Mouse (Mus musculus): Measurements from ENCODE around the gene Eif4a1.
"Not testable (repeated sequence)": the region's sequence is repeated elsewhere in the genome, so short reads cannot be mapped to it uniquely, and the experiment has no call there.

Eif4a1 gene

GRCm38 (mm10) chr11:69672211-69672706 is at the start of gene Eif4a1:
Eif4a1 (minus strand) TSS chr11:69672423.
- DNase-seq (ENCODE audit: extremely low spot score, low read depth, low spot score): peak; percentile 98

- no peak for DNase-seq (ENCODE audit: extremely low spot score, low read depth, low spot score)
Observed at GRCm38 (mm10) chr11:69720852-69721251, 48.6 kb upstream of the Eif4a1 start.

DNA sequence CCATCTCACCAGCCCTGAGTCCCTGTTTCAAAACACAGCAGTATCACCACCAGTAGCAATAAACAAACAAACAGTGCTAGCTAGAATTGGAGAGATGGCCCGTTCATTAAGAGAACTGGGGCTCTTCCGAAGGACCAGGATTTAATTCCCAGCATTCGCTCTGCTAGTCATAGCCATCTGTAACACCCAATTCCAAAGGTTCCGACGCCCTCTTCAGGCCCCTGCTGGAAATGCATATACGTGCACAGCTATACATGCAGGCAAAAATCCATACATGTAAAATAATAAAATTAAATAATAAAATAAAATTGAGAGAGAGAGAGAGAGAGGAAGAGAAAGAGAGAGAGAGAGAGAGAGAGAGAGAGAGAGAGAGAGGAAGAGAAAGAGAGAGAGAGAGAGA is 47.2 kb upstream of the Eif4a1 start:
- no peak for DNase-seq (ENCODE audit: extremely low spot score, low read depth, low spot score)

- no peak for DNase-seq (ENCODE audit: extremely low spot score, low read depth, low spot score)
Observed at GRCm38 (mm10) chr11:69718661-69719060, 46.4 kb upstream of the Eif4a1 start.

DNA sequence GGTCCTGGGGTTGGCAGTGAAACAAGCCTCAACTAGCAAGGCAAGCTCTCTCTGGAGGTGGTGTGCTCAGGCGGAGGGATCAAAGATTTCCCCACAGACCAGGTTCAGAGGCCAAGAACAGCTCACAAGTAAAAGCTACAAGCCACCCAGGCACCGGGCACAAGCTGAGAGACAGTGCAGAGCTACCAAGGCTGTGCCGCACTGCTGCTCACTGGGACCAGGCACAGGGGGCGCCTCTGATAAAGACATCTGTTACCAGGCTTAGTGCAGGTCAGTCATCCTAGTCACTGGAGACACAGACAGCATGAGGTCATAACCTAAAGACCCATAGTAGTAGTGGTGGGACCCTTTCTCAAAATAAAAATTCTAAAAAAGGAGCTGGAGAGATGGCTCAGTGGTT is 44.7 kb upstream of the Eif4a1 start:
- DNase-seq (ENCODE audit: extremely low spot score, low read depth, low spot score): no peak

GRCm38 (mm10) chr11:69715929-69716328 is 43.7 kb upstream of the Eif4a1 start:
- DNase-seq (ENCODE audit: extremely low spot score, low read depth, low spot score): peak; percentile 46

DNA sequence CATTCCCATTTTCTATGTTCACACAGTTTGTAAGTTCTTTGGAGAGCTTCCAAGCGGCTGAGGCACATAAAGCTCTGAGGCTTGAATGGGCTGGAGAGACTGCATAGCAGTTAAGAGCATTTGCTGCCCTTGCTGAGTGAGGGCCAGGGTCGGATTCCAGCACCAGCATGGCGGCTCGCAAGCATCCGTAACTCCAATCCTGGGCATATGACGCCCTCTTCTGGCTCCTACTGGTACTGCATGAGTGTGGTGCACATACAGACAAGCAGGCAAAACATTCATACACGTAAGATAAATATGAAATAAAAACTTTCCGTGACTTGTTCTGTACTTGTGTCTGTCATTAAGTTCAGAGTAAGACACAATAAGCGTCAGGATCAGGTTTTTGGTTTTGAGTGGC is 43.3 kb upstream of the Eif4a1 start:
- DNase-seq (ENCODE audit: extremely low spot score, low read depth, low spot score): peak; percentile 31

- DNase-seq (ENCODE audit: extremely low spot score, low read depth, low spot score): peak; percentile 76
Observed at GRCm38 (mm10) chr11:69714636-69715329, 42.6 kb upstream of the Eif4a1 start.

DNA sequence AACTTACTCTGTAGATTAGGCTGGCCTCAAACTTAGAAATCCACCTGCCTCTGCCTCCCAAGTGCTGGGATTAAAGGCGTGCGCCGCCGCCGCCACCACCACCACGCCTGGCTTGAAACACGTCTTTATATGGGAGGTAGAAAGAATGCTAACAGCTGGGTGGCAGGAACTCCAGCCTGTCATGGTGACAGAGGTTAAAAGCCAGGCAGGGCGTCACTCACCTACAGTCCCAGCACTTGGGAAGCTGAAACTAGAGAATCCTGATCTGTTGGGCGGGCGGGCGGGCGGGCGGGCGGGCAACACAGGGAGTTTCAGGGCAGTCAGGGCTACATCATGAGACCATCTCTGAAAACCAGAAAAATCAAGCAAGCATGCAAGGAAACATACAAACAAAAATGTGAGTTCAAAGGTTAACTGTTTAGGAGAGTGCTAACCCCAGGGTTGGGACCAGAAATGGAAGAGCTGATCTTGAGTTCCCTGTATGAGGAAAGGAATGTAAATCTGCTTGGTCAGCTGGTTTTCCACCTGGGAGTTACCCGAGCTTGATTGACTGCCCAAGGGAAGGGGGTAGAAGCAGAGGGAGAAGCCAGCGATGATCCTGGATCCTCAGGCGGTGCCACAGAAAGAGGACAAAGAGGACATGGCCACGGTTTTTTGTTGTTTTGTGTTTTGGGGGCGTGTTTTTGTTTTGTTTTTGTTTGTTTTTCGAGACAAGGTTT is 40.9 kb upstream of the Eif4a1 start:
- DNase-seq (ENCODE audit: extremely low spot score, low read depth, low spot score): no peak

DNA sequence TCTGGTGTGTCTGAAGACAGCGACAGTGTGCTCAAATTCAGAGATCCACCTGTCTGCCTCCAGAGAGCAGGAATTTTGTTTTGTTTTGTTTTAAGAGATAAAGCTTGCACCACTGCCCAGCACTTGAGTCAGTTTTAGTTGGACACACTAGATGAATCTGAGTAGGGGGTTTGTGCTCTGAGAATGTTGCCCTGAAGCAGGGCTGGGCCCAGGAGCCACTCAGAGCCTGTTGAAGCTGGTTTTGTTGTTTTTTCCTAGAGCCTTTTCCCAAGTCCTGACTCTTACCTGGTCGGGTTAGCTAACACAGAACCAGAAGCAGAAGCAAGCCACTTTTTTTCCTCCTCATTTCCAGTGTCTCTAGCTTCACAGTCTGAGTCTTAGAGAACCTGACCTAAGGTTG is 38.9 kb upstream of the Eif4a1 start:
- DNase-seq (ENCODE audit: extremely low spot score, low read depth, low spot score): no peak

GRCm38 (mm10) chr11:69710470-69710869 is 38.2 kb upstream of the Eif4a1 start:
- no peak for DNase-seq (ENCODE audit: extremely low spot score, low read depth, low spot score)

DNA sequence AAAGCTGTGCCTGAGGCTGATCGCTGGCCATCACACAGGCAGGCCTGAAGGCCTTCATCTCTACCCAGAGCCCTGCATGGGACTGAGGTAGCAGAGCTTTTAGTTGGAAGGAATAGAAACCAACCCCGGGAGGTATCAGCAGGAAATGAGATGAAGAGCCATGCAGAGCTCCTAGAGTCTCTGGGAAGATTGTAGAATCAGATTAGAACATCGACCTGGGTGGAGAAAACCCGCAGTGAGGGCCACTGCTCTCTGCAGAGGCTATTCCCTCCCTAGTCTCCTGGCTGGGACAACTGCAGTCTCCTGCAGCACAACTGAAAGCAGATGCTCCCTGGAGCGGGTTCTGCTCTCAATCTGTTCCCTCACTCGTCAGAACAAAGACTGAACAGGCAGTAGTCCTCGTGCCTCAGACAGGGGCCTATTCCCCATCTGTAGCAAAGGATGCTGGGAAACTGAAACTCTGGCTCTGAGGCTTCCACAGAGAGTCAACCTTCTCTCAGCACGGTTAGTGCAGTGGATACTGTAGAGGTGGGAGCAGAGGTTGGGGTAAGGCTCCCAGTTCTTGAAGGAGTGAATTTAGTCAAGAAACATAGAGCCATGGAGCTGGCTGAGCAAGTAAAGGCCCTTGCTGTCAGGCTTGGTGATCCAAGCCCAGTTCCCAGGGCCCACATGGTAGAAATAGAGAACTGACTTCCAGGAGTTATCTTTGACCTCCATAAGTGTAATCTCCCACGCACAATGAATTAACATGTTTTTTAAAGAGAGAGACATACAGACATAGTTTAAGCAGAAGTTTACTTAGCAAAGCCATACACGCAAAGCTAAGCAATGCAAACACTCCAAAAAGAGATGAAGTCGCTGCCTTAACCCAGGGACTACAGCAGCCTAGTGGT is 37.6 kb upstream of the Eif4a1 start:
- no peak for DNase-seq (ENCODE audit: extremely low spot score, low read depth, low spot score)

- DNase-seq (ENCODE audit: extremely low spot score, low read depth, low spot score): no peak
Observed at GRCm38 (mm10) chr11:69708614-69709265, 36.5 kb upstream of the Eif4a1 start.

GRCm38 (mm10) chr11:69707873-69708381 is 35.7 kb upstream of the Eif4a1 start:
- no peak for DNase-seq (ENCODE audit: extremely low spot score, low read depth, low spot score)

- DNase-seq (ENCODE audit: extremely low spot score, low read depth, low spot score): no peak
Observed at GRCm38 (mm10) chr11:69707480-69707847, 35.2 kb upstream of the Eif4a1 start.

DNA sequence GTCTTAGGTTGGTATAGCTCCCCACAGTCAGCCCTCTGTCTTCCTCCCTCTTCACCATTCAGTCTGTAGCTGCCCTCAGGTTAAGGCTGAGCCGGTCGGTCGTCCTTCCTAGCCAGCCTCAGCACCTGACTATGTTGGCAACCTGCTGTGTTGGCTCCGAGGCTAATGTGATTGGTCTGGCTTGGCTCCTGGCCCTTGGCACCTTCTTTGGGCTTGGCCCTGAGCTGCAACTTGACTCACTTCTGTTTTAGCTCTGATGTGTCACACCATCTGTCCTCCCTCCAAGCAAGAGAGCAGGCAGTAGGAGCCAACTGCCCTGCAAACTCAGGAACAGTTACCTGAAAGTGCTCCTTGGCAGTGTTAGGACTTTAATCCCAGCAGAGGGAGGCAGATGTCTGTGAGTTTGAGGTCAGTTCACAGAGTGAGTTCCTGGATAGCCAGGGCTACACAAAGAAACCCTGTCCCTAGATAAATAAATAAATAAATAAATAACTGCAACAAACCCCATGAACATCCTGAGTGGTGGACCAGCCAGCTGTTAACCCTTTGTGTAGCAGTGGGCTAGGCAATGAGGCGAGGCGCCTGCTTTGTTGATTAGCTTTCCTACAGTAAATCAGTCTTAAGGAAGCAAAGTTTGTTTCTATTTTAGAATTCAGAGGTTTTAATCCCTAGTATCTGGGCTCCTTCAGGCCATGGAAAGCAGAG is 34.7 kb upstream of the Eif4a1 start:
- DNase-seq (ENCODE audit: extremely low spot score, low read depth, low spot score): no peak

GRCm38 (mm10) chr11:69704613-69705010 is 32.4 kb upstream of the Eif4a1 start:
- DNase-seq (ENCODE audit: extremely low spot score, low read depth, low spot score): no peak

- no peak for DNase-seq (ENCODE audit: extremely low spot score, low read depth, low spot score)
Observed at GRCm38 (mm10) chr11:69703814-69704612, 31.8 kb upstream of the Eif4a1 start.

- DNase-seq (ENCODE audit: extremely low spot score, low read depth, low spot score): not testable (repeated sequence)
Observed at GRCm38 (mm10) chr11:69703381-69703780, 31.2 kb upstream of the Eif4a1 start.
